In the genomic region with DNA sequence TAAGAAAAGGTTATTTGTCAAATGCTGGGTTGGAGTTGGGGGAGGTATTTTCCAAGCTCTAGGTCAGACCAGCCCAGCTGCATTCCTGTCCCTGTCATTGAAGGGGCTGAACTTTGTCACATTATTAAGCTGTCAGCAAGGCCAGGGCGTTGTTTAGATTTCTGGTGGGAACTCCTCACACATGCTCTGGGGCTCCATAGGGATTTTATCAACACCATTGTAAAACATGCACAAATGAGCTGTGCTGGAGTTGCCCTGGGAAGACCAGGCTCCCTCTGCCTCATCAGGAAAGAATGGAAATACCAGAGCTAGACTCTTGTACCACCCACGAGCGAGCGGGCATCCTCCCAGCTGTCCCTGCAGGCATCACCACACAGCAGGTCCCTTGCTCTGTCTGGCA, we compare ENCODE assay signal across 9 mouse cellular contexts.
DNase-seq lines count a peak whose midpoint lies in the region; ATAC-seq lines count a peak whose summit lies in the region.
"Had no signal": no experiment of that assay in that cellular context is flagged by ENCODE, and none has a peak within 500 bp of the region (broad histone marks: within the 10 kb centered on the region; RNA-seq: fewer than 3 reads in every experiment).

No protein-coding gene starts in this region.

- no peaks in the 10 kb centered on the region for H3K27me3 ChIP-seq in embryonic facial prominence, embryonic 13.5 days
- H3K27me3 ChIP-seq in hindbrain, embryonic 13.5 days, result no peaks in the 10 kb centered on the region
- no peaks in the 10 kb centered on the region for H3K27me3 ChIP-seq in liver, embryonic 11.5 days (replicated peaks; ENCODE audit: control insufficient read depth, insufficient read depth, low read length)
- H3K27me3 ChIP-seq: megakaryocyte, embryonic 14.5 days had no signal

- peak; percentile 14 for DNase-seq in kidney, postnatal 14 days
- no peak for DNase-seq in kidney, adult 9 months
- DNase-seq in lung, postnatal 4 days, result peak; percentile 35 to 66
- DNase-seq in gastrocnemius, postnatal 25 days, result no peak
- no peak for DNase-seq in liver, embryonic 11.5 days (ENCODE audit: low spot score)
- DNase-seq in right cerebral cortex, postnatal 10 days (ENCODE audit: low spot score in 2 of 2), result no peak

- H3K4me1 ChIP-seq in embryonic facial prominence, embryonic 13.5 days, result peaks cover 23% of the 10 kb centered on the region
- H3K4me1 ChIP-seq in hindbrain, embryonic 13.5 days (replicated peaks), result peaks cover 9% of the 10 kb centered on the region
- no peaks in the 10 kb centered on the region for H3K4me1 ChIP-seq in liver, embryonic 11.5 days (replicated peaks; ENCODE audit: control insufficient read depth, insufficient read depth, low read length)
- H3K4me1 ChIP-seq: megakaryocyte, embryonic 14.5 days had no signal

- WGBS in embryonic facial prominence, embryonic 13.5 days, result 37% methylated on average over 4 of the region's 4 CpGs
- 16% methylated on average over 4 of the region's 4 CpGs for WGBS in hindbrain, embryonic 13.5 days
- WGBS in liver, embryonic 11.5 days, result 25% methylated on average over 4 of the region's 4 CpGs

- H3K36me3 ChIP-seq in embryonic facial prominence, embryonic 13.5 days, result no peaks in the 10 kb centered on the region
- H3K36me3 ChIP-seq in hindbrain, embryonic 13.5 days, result no peaks in the 10 kb centered on the region
- no peaks in the 10 kb centered on the region for H3K36me3 ChIP-seq in liver, embryonic 11.5 days (ENCODE audit: control insufficient read depth, insufficient read depth, low read length)

- H3K27ac ChIP-seq in embryonic facial prominence, embryonic 13.5 days, result peak overlapping the region; percentile 85
- H3K27ac ChIP-seq in hindbrain, embryonic 13.5 days, result no peak overlapping the region
- H3K27ac ChIP-seq in liver, embryonic 11.5 days (ENCODE audit: low read depth, low read length), result no peak overlapping the region

- H3K4me3 ChIP-seq in embryonic facial prominence, embryonic 13.5 days, result no peak overlapping the region
- H3K4me3 ChIP-seq in hindbrain, embryonic 13.5 days, result no peak overlapping the region
- no peak overlapping the region for H3K4me3 ChIP-seq in liver, embryonic 11.5 days (ENCODE audit: low read depth, low read length)
- H3K4me3 ChIP-seq: megakaryocyte, embryonic 14.5 days had no signal

- peak; percentile 10; the same call in 1 of the 2 replicates for ATAC-seq in embryonic facial prominence, embryonic 13.5 days (ENCODE audit: insufficient number of reproducible peaks, insufficient read depth, low FRiP score, low TSS enrichment, low read depth)
- ATAC-seq in hindbrain, embryonic 13.5 days (ENCODE audit: low FRiP score), result peak; percentile 39; the same call in 1 of the 2 replicates
- ATAC-seq in liver, embryonic 11.5 days (replicated peaks; ENCODE audit: low FRiP score), result no peak

- 0 out of 2 replicates have a peak overlapping the region, but pooled peaks have one; percentile 39 for H3K4me2 ChIP-seq in embryonic facial prominence, embryonic 13.5 days
- no peak overlapping the region for H3K4me2 ChIP-seq in hindbrain, embryonic 13.5 days
- H3K4me2 ChIP-seq in liver, embryonic 11.5 days, result no peak overlapping the region

- H3K9ac ChIP-seq in embryonic facial prominence, embryonic 13.5 days, result no peak overlapping the region
- no peak overlapping the region for H3K9ac ChIP-seq in hindbrain, embryonic 13.5 days
- no peak overlapping the region for H3K9ac ChIP-seq in liver, embryonic 11.5 days (ENCODE audit: low read depth, low read length)

- H3K9me3 ChIP-seq in embryonic facial prominence, embryonic 13.5 days, result no peaks in the 10 kb centered on the region
- H3K9me3 ChIP-seq in hindbrain, embryonic 13.5 days, result no peaks in the 10 kb centered on the region
- no peaks in the 10 kb centered on the region for H3K9me3 ChIP-seq in liver, embryonic 11.5 days (ENCODE audit: control insufficient read depth, low read length)

Comparison
In these comparisons a context has a peak if more than half of its experiments do, and no peak if none do; other contexts are left out.
1. DNase-seq: peak in kidney, postnatal 14 days (single experiment) and lung, postnatal 4 days (2 of 2); none in kidney, adult 9 months (single experiment), gastrocnemius, postnatal 25 days (single experiment), liver, embryonic 11.5 days (single experiment) and right cerebral cortex, postnatal 10 days (0 of 2).